Mouse (Mus musculus) embryonic facial prominence, embryonic 14.5 days (tissue): ENCODE measurements at regions not wholly inside any gene's neighbourhood (a gene's known extent, or its start where the extent isn't known, plus 50 kb on each side); places are given as distances from the start of the nearest gene placed in this dataset.

Experiments
- ATAC-seq: fragments of 200-750 bp; cut with Nextera tagmentation; 2 replicates; pipeline ENCODE4 v1.8.0; 2017; ENCODE audit warnings: low read depth, moderate number of reproducible peaks, moderate TSS enrichment
- DNase-seq: peaks from one replicate; pipeline ENCODE4 v3.0.0-alpha.2; 2015; ENCODE audit warnings: low spot score
- H3K27ac ChIP-seq: fragments of 300-500 bp; sonication (generic); replicated peaks from 2 replicates; pipeline ENCODE4 v1.5.1; 2014; ENCODE audit warnings: low read depth, mild to moderate bottlenecking, low read length, moderate library complexity
- H3K27me3 ChIP-seq: fragments of 300-500 bp; sonication (generic); replicated peaks from 2 replicates; pipeline ENCODE4 v1.6.1; 2014; ENCODE audit warnings: low read length; ENCODE audit not compliant: control insufficient read depth, insufficient read depth
- H3K36me3 ChIP-seq: fragments of 300-500 bp; sonication (generic); 2 replicates; pipeline ENCODE4 v1.6.1; 2014; ENCODE audit warnings: low read length, mixed read lengths; ENCODE audit not compliant: control insufficient read depth, insufficient read depth
- H3K4me1 ChIP-seq: fragments of 300-500 bp; sonication (generic); 2 replicates; pipeline ENCODE4 v1.6.1; 2014; ENCODE audit warnings: antibody characterized with exemption, low read length; ENCODE audit not compliant: control insufficient read depth, insufficient read depth
- H3K4me2 ChIP-seq: fragments of 300-500 bp; sonication (generic); 2 replicates; pipeline ENCODE4 v1.6.1; 2014; ENCODE audit warnings: low read depth, mild to moderate bottlenecking, low read length, moderate library complexity, mixed read lengths
- H3K4me3 ChIP-seq: fragments of 300-500 bp; sonication (generic); 2 replicates; pipeline ENCODE4 v1.5.1; 2014; ENCODE audit warnings: low read depth, mild to moderate bottlenecking, low read length
- H3K9ac ChIP-seq: fragments of 300-500 bp; sonication (generic); 2 replicates; pipeline ENCODE4 v1.6.1; 2014; ENCODE audit warnings: low read depth, mild to moderate bottlenecking, low read length, moderate library complexity, mixed read lengths
- H3K9me3 ChIP-seq: fragments of 300-500 bp; sonication (generic); 2 replicates; pipeline ENCODE4 v1.6.1; 2016; ENCODE audit warnings: low read length; ENCODE audit not compliant: control insufficient read depth
- WGBS: fragments of 180-500 bp; shearing (Covaris S2); extraction: QIAGEN DNeasy Blood & Tissue Kit; methylation state at CpG from one replicate; pipeline ENCODE4 v1.1.7; 2014; 5-methylcytosine and 5-hydroxymethylcytosine counted together

DNA sequence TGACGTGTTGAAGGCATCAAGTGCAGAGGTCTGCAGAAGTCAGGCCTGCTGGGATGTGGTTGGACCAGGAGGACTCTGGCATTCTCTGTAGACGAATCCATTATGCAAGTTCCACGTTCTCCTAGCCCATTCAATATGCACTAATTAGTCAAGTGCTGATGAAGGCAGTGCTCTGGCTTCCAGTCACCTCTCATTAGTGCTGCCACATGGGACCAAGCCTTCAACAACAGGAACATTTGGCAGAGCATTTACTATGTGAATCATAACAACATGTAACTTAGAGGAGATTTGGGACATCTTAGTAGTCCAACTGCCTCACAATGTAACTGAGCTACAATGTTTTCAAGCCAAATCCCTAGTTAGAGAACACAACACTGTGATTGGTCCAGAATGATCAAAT lies 92.5 kb downstream of the Nfkbiz start:
- DNase-seq (peak; percentile 33), ATAC-seq (0 out of 2 replicates have a peak, but pooled peaks have one; percentile 22)
- H3K4me1 ChIP-seq = no peaks in the 10 kb centered on the region
- 60% methylated on average over 3 of the region's 3 CpGs for WGBS
- H3K4me3 ChIP-seq = no peak overlapping the region
- peaks cover 4% of the 10 kb centered on the region; the same call in 1 of the 2 replicates for H3K9me3 ChIP-seq
- no peak overlapping the region for H3K27ac ChIP-seq
- no peaks in the 10 kb centered on the region for H3K36me3 ChIP-seq
- H3K27me3 ChIP-seq = no peaks in the 10 kb centered on the region
- no peak overlapping the region for H3K9ac ChIP-seq
- no peak overlapping the region for H3K4me2 ChIP-seq

DNA sequence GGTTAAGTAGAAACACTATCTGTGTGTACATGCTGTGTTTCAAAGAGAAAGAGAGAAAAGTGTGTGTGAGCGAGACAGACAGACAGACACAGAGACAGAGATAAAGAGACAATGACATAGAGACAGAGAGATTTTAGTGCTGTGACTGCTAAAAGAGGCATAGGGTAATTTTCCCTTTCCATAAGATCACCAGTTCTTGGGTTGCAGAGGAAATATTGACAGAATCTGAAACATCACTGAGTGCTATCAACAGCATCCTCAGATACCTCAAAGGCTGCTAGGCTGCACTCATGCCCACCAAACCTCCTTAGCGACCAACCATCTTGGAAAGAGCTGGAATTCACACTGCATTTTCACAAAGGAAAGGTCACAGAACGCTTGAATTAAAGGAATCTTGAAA lies 93.6 kb downstream of the Nfkbiz start:
- H3K9me3 ChIP-seq = peaks cover 4% of the 10 kb centered on the region; the same call in 1 of the 2 replicates
- no peaks in the 10 kb centered on the region for H3K4me1 ChIP-seq
- H3K27ac ChIP-seq = no peak overlapping the region
- DNase-seq (no peak), ATAC-seq (no peak)
- H3K4me2 ChIP-seq = no peak overlapping the region
- WGBS = 71% methylated on average over 3 of the region's 3 CpGs
- no peak overlapping the region for H3K9ac ChIP-seq
- no peaks in the 10 kb centered on the region for H3K36me3 ChIP-seq
- no peak overlapping the region for H3K4me3 ChIP-seq
- no peaks in the 10 kb centered on the region for H3K27me3 ChIP-seq

DNA sequence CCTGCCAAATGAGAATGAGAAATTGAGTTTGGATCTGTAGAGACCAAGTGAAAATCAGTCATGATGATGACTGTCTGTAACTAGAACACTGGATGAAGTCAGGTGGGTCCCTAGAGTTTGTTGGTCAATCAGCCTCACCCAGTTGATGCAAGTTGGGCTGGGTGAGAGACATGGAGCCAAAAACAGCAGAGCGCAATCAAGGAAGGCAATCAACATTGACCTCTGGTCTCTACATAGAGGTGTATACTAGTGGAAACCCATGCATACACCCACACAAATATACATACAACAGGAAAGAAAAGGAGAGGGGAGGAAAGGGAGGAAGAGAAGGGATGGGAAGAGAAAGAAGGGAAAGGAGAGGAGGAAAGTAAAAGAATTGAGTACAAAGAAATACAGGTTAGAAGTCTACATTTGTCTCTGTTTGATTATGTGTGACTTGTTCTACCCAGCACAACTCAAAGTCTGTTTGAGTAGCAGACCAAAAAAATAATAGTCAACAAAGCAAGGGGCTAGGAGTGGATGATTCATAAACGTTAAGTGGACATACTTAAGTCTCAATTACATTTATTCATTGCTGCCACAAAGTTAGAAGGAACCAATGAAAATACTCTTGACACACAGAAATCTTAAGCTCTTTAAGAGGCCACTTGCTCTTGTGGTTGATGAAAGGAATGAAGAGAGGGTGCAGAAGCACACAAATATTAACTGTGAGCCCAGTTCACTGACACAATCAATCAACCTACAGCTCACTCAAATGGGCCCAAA lies 97.4 kb downstream of the Nfkbiz start:
- H3K36me3 ChIP-seq = no peaks in the 10 kb centered on the region
- no peak overlapping the region for H3K4me2 ChIP-seq
- H3K9ac ChIP-seq = no peak overlapping the region
- no peak overlapping the region for H3K27ac ChIP-seq
- no peak for ATAC-seq
- no peak overlapping the region for H3K4me3 ChIP-seq
- no peak for DNase-seq
- H3K4me1 ChIP-seq = no peaks in the 10 kb centered on the region
- WGBS = 92% methylated on average over 2 of the region's 2 CpGs
- H3K27me3 ChIP-seq = no peaks in the 10 kb centered on the region
- H3K9me3 ChIP-seq = peaks cover 4% of the 10 kb centered on the region; the same call in 1 of the 2 replicates

DNA sequence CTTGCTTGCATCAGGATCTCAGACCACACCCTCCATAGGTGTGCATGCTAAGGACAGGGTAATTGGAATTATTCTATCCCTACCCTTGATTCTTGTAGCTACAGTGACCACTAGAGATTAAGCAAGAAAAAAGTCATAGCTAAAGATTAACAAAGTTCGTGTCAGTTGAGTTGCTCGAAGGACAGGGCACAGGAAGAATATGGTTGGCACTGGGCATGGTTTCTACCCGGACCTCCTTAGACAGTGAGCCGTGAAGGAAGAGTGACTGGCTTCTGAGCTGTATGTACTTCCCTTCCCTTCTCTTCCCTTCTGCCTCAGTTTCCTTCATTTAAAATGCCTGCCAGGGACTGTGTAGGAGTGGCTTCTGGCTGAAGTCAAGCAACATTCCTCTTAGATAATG lies 100.0 kb downstream of the Nfkbiz start:
- no peak overlapping the region for H3K4me2 ChIP-seq
- H3K27me3 ChIP-seq = no peaks in the 10 kb centered on the region
- WGBS = 96% methylated on average over 4 of the region's 4 CpGs
- H3K9ac ChIP-seq = no peak overlapping the region
- H3K27ac ChIP-seq = no peak overlapping the region
- no peak for DNase-seq
- no peaks in the 10 kb centered on the region for H3K4me1 ChIP-seq
- H3K36me3 ChIP-seq = no peaks in the 10 kb centered on the region
- no peak for ATAC-seq
- H3K4me3 ChIP-seq = no peak overlapping the region
- peaks cover 4% of the 10 kb centered on the region; the same call in 1 of the 2 replicates for H3K9me3 ChIP-seq

DNA sequence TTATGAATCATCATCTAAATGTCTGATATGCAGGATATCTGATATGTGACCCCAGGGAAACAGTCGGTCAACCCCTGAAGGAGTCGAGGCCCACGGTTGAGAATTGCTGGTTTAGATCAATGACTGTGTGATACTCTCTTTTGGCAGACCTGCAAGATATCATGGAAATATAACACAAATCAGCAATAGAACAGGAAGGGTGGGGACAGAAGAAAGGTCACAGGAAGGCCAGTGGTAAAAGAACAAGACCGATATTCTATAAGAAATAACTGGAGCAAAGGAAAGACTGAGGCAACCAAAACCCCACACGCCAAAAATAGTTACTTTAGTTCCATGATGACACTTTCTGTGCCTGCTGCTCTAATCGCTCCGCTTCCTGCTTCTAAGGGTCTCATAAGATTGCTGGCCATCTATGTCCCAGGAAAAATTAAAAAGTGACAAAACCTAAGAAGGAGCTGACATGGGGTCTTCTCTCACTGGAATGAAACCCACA lies 103.2 kb downstream of the Nfkbiz start:
- H3K27me3 ChIP-seq = no peaks in the 10 kb centered on the region
- WGBS = 89% methylated on average over 7 of the region's 7 CpGs
- ATAC-seq (no peak), DNase-seq (no peak)
- H3K36me3 ChIP-seq = no peaks in the 10 kb centered on the region
- no peak overlapping the region for H3K27ac ChIP-seq
- no peak overlapping the region for H3K4me3 ChIP-seq
- no peaks in the 10 kb centered on the region for H3K4me1 ChIP-seq
- no peak overlapping the region for H3K4me2 ChIP-seq
- H3K9ac ChIP-seq = no peak overlapping the region
- H3K9me3 ChIP-seq = no peaks in the 10 kb centered on the region

DNA sequence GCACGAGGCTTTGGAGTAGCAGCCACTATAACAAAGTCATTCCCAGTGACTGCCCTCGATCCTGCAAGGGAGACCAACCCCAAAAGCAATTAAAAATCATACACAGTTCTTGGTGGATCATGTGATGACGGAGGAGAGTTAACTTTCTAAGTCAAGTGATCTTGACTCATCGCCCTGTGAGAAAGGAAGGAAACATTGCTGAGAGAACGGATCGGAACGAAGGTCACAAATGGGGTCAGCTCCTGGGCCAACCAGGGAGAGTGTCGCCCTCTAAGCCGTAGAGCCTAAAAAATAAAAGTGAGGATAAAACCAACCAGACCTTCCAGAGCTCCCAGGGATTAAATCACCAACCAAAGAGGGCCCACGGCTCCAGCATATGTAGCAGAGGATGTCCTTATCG lies 104.4 kb downstream of the Nfkbiz start:
- Histone ChIP-seq H3K4me2 (no peak overlapping the region), H3K27me3 (no peaks in the 10 kb centered on the region), H3K4me1 (no peaks in the 10 kb centered on the region), H3K36me3 (no peaks in the 10 kb centered on the region), H3K27ac (no peak overlapping the region), H3K9me3 (no peaks in the 10 kb centered on the region), H3K4me3 (no peak overlapping the region), H3K9ac (no peak overlapping the region)
- 75% methylated on average over 11 of the region's 11 CpGs for WGBS
- DNase-seq = no peak
- ATAC-seq = no peak

DNA sequence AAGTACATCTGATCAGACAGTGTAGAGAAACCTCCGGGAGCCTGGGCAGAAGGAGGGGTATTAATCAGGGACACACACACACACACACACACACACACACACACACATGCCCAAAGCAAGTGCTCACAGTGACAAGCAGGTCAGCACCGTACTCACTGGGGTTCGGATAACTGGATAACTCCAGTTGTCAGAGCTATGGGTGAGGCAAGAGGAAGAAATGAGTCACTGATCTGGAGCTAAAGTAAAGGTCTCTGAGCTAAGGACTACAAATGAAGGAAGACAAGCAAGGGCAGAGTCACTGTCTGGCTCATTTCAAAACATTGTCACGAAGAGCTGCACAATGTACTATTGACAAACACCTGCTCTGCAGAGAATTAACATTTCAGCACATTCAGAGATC lies 104.9 kb downstream of the Nfkbiz start:
- H3K27me3 ChIP-seq = no peaks in the 10 kb centered on the region
- H3K27ac ChIP-seq = no peak overlapping the region
- H3K4me3 ChIP-seq = no peak overlapping the region
- no peaks in the 10 kb centered on the region for H3K4me1 ChIP-seq
- ATAC-seq = no peak
- no peaks in the 10 kb centered on the region for H3K36me3 ChIP-seq
- H3K4me2 ChIP-seq = no peak overlapping the region
- WGBS = 70% methylated on average over 4 of the region's 4 CpGs
- no peak overlapping the region for H3K9ac ChIP-seq
- no peaks in the 10 kb centered on the region for H3K9me3 ChIP-seq
- peak; percentile 29 for DNase-seq

DNA sequence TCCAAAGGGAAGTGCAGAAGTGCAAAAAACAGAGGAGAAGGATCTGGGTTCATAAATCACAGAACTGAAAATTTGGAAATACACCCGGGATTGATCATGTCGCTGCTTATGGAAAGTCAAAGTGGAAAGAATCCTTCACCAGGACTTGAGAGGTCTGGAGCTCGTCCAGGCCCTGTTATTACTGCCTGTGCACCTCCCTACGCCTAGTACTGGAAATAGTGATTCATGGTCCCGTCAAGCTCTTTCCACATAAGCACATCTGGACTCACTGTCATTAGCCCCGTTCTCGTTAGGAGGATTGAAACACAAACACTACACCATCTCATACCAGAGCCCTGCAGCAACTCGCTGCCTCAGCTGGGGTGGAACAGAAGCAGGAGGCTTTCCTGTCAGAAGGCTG lies 107.7 kb downstream of the Nfkbiz start:
- DNase-seq = peak; percentile 73
- ATAC-seq = peak; percentile 33; the same call in 1 of the 2 replicates
- Histone ChIP-seq H3K27me3 (no peaks in the 10 kb centered on the region), H3K9ac (no peak overlapping the region), H3K27ac (no peak overlapping the region), H3K9me3 (no peaks in the 10 kb centered on the region), H3K4me3 (no peak overlapping the region), H3K4me2 (no peak overlapping the region), H3K4me1 (no peaks in the 10 kb centered on the region), H3K36me3 (no peaks in the 10 kb centered on the region)
- WGBS = 59% methylated on average over 8 of the region's 8 CpGs

DNA sequence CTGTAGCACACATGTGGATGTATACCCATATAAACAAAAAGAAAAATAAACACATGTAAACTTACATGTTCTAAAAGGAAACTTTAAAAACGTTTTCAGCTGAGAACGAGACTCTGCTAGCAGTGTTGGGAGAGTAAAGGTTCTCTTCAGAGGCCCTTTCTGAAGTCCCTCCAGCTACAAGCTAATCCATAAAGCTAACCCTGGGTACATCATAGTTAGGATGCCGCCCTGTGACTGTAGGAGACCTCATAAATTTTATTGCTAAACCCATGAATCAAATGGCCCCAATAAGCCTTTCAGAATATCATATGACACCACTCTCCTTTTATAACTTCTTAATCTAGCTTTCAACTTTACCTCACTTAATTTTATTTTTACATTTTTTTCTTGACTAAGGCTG lies 112.2 kb downstream of the Nfkbiz start:
- H3K27ac ChIP-seq = no peak overlapping the region
- no peak for DNase-seq
- no peaks in the 10 kb centered on the region for H3K36me3 ChIP-seq
- no peaks in the 10 kb centered on the region for H3K4me1 ChIP-seq
- H3K9ac ChIP-seq = no peak overlapping the region
- no peaks in the 10 kb centered on the region for H3K9me3 ChIP-seq
- no peaks in the 10 kb centered on the region for H3K27me3 ChIP-seq
- WGBS = 69% methylated on average over 3 of the region's 3 CpGs
- H3K4me3 ChIP-seq = no peak overlapping the region
- no peak overlapping the region for H3K4me2 ChIP-seq
- ATAC-seq = no peak
